Mouse (Mus musculus): Measurements from ENCODE around the gene Pcgf2. TPM values are rescaled to one million over a fixed set of nuclear protein-coding genes. Genes with fewer than 3 reads are reported as not detected.
A peak's percentile ranks its signal among the peaks of the same experiment; 100 is the strongest.
"Not testable (repeated sequence)": the region's sequence is repeated elsewhere in the genome, so short reads cannot be mapped to it uniquely, and the experiment has no call there.

The Pcgf2 gene
- total RNA-seq, 1 experiment from 2014 or later: 36.1 TPM

DNA sequence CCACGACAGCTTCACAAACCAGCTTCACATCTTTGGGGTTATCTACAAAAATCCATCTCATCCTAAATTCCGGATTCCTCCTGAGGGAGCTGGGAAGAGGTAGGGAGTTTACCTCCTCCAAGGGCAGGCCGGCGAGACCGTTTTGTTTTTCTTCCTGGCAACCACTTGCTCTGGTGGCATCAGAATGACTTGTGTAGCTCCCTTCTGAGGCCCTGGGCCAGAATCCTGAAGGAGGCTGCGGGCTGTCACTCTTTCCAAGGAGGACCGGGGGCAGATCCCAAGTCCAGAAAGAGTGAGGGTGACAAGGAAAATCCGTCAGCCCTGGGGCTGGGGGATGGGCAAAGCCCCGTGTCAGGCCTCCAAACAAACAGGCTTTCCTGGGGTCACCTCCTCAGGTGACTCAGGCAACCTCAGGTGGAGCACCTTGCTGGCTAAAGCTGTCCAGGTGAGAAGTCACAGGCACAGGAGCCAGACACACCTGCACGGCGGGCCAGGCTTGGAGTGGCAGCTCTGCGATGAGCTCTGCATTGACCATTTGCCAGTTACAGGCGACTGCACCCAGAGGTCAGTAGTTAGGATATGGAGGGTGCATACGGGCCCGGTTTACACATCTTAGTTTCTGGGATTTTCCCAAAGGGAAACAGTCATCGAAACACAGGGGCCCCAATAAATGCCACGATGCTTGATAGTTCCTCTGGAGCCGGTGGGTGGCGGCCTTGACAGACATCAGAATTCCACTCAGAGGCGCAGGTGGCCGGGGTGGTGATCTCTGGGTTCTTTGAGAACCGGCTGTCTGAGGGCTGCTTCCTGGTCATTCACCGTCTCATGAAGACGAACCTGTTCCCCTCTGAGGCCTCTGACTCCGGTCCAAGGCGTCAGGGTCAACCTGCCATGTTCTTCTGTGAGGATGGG, 17.3 kb upstream of the Pcgf2 start:
- DNase-seq: no peak

DNA sequence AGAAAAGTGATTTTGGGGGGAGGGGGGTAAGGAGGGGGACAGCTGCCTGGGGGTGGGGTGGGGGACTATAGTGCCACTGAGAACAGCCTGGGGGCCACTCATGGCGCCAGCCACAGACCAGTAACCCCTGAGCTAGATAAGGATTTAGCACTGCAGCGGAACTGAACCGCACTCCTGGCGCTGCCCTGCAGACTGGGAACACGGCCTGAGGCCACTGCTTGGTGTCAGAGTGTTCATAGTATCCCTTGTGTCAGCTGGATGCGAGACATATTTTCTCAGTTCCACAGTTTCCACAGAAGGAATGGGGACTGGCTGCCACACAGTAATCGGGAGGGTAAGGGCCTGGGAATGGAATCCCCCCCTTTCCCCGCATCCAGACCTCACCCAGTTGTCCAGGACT, 15.7 kb upstream of the Pcgf2 start:
- DNase-seq: no peak

DNA sequence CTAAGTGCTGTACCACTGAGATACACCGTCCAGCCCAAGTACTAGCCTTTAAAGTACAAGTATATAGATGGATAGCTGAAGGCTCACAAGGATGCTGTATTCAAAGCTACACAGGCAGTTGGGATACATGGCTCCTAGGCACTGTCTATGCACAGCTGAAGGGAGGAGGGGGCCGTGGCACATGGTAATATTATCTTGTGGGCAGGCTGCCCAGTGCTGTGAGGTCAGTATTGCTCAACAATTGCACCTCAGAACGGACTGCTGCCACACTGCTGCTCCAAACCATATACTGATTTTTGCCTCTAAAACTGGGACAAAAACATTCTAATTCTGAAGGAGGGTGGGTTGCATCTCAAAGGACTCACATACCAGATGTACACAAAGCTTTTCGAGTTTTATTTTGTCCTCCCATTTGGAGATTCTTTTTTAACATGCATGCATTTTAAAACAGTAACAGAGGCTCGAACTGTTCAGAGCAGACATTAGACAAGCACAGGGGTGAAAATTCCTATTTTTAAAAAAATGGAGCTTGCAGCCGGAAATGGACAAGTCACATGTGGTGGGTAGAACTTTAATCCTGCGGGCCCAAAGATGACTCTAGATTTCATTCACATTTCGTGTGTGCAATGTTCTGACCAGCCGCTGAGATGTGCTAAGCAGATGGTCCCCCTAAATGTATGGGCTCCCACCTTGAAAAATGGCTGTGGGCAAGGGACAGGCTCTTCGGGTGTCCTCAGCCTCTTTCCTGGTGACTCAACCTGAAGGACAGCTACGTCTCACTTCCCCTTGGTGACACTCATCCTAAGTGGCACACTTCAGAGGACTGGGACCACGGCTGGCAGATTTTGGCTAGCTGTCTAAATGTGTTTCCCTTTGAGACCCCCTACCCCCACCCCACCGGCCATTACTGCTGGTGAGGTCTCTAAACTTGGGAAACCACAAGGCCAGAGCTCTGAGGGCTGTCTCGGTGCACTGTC, 14.8 kb upstream of the Pcgf2 start:
- DNase-seq: peak; percentile 71

DNA sequence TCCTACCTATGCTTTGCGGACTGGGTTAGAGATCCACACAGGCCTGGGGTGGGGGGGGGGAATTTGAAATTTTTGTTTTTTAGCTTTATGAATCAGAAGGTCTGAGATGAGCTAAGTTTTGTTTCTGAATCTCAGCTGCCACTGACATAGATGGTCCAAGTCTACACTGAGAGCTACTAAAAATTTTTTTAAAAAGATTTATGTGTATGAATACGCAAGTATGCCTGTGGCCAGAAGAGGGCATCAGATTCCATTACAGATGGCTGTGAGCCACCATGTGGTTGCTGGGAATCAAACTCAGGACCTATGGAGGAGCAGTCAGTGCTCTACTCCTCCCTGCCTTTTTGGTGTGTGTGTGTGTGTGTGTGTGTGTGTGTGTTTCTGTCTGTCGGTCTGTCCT, 14.1 kb upstream of the Pcgf2 start:
- no peak for DNase-seq

DNA sequence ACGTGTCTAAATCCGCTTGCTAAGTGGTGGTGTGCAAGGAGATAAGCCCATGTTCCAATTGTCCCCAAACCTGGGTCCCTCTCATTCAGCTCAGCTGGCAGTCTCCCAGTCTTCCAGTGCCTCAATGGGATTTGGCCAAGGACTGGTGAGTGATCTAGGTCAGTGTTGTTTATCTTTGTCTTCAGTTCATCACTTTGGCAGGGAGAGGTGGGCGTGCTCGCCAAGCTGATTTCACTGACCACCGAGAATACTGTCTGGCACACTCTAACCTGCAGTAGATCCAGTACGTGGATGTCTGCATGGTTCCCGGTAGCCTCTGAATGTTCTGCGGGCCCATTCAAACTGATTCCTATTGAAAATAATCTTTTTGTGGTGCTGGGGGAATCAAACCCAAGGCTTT, 13.6 kb upstream of the Pcgf2 start:
- peak; percentile 62 for DNase-seq

DNA sequence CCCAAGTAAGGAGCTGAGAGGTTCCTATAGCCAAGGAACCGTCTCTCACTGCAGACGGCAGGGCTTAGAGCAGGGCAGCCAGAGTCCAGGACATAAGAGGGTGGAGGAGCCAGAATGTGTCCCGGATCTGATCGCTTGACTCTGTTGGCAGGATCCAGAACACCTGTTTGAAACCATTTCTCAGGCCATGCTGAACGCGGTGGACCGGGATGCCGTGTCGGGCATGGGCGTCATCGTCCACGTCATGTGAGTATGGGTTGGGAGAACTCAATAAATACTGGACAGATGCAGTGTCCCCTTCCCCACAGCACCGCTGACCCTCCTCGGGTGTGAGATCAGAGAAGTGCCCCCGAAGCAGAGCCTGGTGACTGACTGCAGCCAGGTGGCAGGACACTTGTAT, 12.0 kb upstream of the Pcgf2 start:
- no peak for DNase-seq

DNA sequence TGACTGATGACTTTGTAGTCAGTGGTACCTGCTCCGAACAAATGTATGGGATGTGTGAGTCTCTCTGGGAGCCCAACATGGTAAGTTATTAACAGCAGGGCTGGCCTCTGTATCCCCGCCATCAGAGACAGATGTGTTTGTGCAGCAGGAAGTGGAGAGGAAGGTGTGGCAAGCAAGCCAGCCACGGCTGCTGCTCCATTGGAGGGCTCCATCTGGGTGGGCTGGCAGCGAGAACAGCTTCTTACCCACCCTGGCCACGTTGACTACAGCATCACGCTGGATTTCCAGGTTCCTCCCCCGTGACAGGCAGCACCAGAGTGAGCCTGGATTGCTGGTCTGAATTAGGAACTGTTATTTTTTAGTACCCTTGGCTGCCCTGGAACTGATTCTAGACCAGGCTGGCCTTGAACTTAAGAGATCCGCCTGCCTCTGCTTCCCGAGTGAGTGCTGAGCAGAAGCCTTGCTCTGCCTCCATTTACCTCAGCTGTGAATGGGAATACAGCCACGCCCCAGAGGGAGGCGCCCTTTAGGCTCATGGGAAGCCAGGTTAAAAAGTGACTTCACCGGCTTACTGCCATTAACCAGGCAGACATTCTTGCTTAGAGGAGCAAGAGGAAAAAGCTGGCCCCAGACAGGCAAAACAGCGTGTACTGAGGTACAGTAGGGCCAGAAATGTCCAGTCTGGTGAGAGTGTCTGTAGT, 11.1 kb upstream of the Pcgf2 start:
- no peak for DNase-seq

DNA sequence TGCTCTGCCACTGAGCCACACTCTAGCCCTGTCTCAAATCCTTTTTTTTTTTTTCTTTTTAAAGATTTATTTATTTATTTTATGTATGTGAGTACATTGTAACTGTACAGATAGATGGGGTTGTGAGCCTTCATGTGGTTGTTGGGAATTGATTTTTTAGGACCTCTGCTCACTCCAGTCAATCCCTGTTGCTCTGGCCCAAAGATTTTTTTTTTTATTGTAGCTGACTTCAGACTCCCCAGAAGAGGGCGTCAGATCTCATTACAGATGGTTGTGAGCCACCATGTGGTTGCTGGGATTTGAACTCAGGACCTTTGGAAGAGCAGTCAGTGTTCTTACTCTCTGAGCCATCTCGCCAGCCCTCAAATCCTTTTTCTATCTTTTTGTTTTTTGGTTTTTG, 9.8 kb upstream of the Pcgf2 start:
- not testable (repeated sequence) for DNase-seq

DNA sequence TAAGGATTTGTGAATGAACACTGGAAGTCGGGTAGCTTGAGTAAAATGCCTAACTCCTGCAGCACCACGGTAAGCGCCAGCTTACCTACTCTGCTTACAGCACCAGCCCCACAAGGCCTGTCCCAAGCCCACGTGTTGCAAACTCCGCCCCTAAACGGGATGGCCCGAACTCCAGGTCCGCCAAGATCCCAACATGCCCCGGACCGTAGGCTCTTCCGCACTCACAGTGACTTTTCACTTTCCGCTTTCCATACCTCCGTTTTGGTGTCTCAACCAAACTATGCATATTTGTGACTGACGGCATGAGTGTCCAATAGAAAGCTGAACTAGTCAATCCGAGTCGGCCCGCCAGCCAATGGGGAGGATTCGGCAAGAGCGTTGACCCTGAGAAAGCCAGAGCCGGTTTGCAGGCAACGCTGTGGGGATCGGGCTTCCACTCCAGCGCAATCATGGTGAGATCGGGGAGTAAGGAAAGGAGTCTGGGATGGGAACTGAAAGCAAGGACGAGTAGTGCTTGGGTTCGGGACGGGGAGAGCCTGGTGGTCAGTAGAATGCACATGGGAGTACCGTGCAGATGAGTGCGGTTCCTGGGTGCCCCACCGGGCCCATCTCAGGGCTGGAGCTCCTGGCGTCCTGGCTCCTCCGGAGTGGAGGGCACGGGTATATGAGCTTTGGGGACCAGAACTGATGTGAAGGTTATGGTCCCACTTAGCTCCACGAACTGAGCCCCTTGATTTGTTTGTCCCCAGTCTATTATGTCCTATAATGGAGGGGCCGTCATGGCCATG, 2.9 kb upstream of the Pcgf2 start, which contains the start of gene Psmb3:
Gene Psmb3, plus strand, starts transcription at position 361 of the 788 bp plus-strand sequence.
- DNase-seq: peak; percentile 94

DNA sequence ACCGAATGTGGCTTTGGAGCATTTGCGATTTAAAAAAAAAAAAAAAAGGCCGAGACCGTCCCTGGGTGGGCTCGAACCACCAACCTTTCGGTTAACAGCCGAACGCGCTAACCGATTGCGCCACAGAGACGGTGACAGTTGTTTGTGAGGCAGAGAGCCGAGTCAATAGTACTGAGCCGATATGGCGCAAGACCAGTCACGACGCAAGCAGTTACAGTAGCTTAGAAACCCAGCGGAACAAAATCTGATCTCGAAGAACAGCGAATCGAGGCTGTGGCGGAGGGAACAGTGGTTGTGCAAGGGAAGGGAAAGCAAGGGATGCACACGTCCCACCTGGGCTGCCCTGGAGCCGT, 2.1 kb upstream of the Pcgf2 start:
- DNase-seq: peak; percentile 89

DNA sequence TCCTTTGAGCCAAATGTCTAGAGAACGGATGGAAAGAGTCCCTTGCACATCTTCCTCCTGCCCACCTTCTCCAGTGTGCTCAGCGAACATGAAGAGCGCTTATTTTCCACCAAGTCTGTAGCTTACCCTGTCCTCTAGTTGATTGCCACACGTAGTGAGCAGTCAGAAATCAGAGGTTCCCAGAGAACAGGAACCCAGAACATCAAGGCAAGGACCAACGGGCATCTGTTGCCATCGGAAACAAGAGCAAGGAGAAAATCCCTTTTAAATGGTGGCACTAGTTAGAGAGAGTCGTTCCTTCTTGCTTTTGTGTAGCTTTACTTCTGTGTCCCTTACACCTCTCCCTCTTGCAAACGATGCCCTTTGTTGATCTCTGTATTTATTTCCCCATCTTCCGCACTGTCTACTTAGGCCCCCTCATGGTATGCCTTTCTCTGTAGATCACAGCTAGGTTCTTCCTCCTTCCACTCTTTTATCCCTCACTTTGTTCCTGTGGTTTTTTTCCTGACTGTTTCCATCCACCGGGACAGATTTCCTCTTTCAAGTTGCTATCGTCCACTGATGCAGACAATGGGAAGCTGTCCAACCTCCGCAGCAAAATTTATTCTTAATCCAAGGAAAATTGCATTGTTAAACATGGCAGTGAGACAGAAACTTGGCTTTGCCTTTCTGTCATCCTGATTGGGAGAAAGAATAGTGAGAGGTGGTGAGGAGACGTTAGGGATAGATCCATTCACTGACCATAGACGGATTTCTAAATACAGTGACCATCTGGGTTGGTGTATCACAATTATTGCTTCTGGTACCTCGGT, 1.5 kb upstream of the Pcgf2 start:
- DNase-seq: no peak

DNA sequence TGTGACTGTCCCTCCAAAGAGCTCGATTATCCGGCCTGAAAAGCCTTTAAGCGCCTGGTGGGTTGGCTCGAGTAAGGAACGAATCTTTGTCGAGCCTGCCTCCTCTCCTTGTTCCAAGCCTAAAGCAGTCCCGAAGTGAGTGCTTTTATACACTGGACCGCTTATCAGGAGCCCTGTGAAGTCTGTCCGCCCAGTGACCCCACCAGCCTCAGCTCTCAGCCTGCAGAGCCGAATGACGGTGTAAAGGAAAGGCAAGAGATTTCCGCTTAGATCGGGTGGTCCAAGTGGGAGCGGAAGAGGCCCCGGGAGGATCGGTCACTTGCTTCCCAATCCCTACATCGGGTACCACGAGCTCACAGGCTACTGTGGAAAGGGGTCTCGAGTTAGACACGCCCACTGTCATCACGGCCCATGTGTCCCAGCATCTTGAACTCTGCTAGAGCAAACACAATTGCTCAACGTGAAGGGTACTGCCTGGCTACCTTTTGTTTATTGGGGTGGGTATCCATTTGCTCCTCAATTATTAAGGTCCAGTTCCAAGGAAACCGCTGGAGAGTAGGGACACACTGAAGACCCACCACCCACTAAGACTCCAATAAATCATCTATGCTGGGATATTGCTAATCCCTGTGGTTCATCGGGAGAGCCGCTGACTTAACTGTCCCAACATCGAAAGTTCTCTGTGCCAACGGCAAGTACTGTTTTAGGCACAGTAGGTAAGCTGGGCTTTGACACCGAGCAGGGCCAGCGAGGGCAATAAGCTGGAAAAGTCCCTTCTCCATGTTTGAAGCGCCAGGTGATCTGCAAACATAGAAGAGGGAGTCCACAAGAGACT, 666 bp upstream of the Pcgf2 start:
- peak; percentile 32 for DNase-seq

DNA sequence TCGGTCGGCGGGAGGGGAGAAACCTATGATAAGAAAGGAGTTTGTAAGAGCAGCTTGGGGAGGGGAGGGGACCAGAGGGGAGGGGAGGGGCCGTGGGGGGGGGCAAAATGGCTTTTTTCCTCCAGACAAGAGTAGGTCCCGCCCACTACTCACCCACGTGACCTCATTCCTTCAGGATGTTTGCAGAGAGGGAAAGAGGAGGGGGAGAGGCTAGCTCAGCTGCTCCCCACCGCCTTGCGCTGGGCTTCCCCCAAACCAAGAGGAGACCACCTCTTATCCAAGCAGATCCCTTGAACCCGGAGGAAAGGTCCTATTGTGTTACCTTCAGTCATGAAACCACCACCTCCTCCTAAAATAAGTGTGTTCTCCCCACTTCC, 683 bp downstream of the Pcgf2 start:
- peak; percentile 85 for DNase-seq

DNA sequence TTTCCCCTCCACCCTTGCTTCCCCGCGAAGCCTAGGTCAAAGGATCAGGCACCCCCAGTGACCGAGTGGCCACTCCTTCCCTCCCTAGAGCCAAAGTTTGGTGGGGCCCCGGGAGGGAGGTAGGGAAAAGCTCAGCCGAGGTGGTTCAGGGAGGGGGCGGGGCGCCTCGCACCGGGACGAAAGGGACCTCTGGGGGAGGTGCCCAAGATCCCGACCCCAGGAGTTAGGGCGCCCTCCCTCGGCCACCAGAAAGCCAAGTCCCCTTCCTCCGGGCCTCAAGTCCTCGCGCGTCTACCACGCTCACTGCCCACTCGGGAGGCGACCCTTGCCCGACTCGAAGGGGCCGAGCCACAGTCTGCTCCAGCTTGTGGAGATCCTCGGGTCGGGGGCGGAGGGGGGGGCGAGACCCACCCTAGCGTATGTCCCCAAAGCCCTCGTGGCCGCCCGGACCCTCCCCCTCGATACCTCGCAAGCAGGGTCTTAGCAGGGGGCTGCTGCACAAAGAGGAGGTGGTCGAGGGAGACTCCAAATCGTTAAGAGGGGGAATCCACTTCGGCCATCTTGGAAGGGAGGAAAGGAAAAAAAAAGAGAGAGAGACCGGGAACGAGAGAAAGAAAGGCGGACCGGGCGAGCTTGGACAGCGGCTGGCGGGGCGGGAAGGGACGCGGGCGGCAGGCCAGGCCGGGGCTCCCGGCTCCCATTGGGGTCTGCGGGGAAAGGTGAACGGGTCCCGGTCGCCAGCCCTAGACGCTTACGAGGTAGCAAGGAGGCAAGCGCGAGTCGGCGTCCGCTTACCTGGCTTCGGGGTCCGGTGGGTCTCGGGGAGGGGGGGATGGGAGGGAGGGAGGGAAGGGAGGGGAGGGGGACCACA, 1.3 kb downstream of the Pcgf2 start:
- peak; percentile 86 for DNase-seq

DNA sequence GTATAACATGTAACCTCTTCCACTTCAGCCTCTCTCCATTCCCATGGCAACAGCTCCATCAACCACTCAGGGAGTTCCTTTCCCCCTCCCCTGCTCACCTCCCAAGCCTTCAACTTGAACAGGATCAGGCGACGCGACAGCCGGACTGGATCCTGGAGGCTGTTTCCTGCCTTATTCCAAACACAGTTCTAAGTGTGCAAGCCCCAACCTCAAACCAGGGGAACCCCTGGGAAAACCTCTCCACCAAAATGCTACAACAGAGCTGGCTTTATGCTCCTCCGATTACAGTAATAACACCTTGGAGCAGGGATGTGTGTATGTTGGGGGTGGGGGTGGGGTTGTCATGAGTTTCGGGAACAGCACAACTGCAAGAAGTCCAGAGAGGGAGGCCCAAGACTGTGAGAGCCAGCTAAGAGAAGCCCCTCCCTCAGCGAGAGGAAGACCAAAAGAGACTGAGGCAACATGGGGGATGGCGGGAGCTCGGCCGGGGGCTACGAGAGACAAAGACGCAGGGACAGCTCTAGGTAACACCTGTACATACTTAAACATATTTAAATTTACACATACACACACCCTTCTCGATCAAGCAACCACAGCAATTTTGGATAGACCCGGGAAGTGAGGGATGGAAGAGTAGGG, 2.3 kb downstream of the Pcgf2 start:
- DNase-seq: no peak

DNA sequence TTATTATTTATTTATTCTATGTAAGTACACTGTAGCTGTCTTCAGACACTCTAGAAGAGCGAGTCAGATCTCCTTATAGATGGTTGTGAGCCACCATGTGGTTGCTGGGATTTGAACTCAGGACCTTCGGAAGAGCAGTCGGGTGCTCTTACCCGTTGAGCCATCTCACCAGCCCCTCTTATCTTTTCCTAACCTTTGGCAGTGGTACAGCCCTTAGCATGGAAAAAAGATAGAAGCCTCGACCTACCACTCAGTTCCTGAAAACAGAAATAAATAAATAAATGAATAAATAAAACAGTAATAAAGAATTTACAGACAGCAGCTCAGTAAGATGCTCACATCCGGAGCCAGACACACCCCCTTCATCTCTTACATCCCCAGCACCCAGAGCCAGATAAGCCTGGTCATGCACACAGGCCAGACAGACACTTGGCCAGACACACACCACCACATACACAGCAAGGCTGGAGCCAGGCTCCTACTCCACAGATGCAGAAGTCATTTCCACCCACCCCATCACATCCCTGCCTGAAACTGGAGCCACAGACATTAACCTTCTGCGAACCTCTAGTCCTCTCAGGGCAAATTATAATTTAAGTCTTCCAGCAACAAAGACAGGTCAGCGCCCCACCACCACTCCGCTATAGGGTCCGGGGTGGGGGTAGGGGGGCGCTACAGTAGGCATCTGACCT, 3.0 kb downstream of the Pcgf2 start:
- DNase-seq: no peak

DNA sequence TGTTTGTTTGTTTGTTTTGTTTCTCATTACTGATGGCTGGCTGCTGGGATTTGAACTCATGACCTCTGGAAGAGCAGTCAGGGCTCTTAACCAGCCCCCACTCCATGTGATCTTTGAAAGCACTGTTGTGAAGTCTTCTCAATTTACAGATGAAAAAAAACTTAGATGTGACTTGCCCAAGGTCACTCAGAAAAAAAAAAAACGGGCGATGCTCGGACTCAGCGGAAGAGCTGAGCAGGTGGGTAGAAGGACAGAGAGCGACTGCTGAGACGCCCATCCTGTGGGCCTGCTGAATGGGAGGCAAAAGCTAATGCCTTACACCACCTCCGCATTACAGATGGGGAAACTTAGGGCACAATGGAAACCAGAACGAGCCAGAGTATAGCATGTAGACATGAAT, 3.6 kb downstream of the Pcgf2 start:
- DNase-seq: no peak
